Mouse (Mus musculus) C2C12 (cell line): ENCODE data around the gene Irf9.

Experiments
- CEBPB ChIP-seq: IDR thresholded peaks from one replicate; pipeline ENCODE4 v1.6.1; 2011; ENCODE audit warnings: low read depth, mild to moderate bottlenecking, control low read depth, moderate library complexity
- CTCF ChIP-seq: IDR thresholded peaks from one replicate; pipeline ENCODE4 v1.5.1; 2011; ENCODE audit not compliant: control insufficient read depth, insufficient read depth, insufficient read length
- FOSL1 ChIP-seq: IDR thresholded peaks from one replicate; pipeline ENCODE4 v1.8.0; 2011; ENCODE audit warnings: mild to moderate bottlenecking, low read length; ENCODE audit not compliant: poor library complexity, insufficient read depth, severe bottlenecking
- MAX ChIP-seq: IDR thresholded peaks from one replicate; pipeline ENCODE4 v1.6.1; 2011; ENCODE audit warnings: mild to moderate bottlenecking, control low read depth
- MYOD1 ChIP-seq: IDR thresholded peaks from one replicate; pipeline ENCODE4 v1.6.1; 2011; ENCODE audit warnings: low read depth; ENCODE audit not compliant: control insufficient read depth, insufficient read length
- MYOG ChIP-seq: IDR thresholded peaks from one replicate; pipeline ENCODE4 v1.6.1; 2011; ENCODE audit not compliant: control insufficient read depth, insufficient read length; ENCODE audit errors: extremely low read depth
- USF1 ChIP-seq: IDR thresholded peaks from one replicate; pipeline ENCODE4 v1.6.1; 2011; ENCODE audit warnings: low read depth, mild to moderate bottlenecking, control low read depth, moderate library complexity

- TF ChIP-seq CTCF (no peak), USF1 (no peak), MAX (no peak), CEBPB (no peak), MYOD1 (no peak), MYOG (no peak), FOSL1 (no peak)
Observed at GRCm38 (mm10) chr14:55591331-55591891, 12.0 kb upstream of the Irf9 start, which contains the start of gene Rnf31.
